Mouse (Mus musculus) forebrain, embryonic 13.5 days (tissue): Measurements from ENCODE around the gene Flrt1. TPM values are rescaled to one million over a fixed set of nuclear protein-coding genes. Genes with fewer than 3 reads are reported as not detected.
A peak's percentile ranks its signal among the peaks of the same experiment; 100 is the strongest.
"Not testable (repeated sequence)": the region's sequence is repeated elsewhere in the genome, so short reads cannot be mapped to it uniquely, and the experiment has no call there.

Source experiments
- ATAC-seq: fragments of 200-750 bp; cut with Nextera tagmentation; 2 replicates; pipeline ENCODE4 v1.8.0; 2017
- H3K27ac ChIP-seq: fragments of 300-500 bp; sonication (generic); 2 replicates; pipeline ENCODE4 v1.5.1; 2015; ENCODE audit warnings: inconsistent platforms, mild to moderate bottlenecking, moderate library complexity
- H3K27me3 ChIP-seq: fragments of 300-500 bp; sonication (generic); 2 replicates; pipeline ENCODE4 v1.6.1; 2015; ENCODE audit warnings: mild to moderate bottlenecking, inconsistent platforms
- H3K36me3 ChIP-seq: fragments of 300-500 bp; sonication (generic); 2 replicates; pipeline ENCODE4 v1.6.1; 2015; ENCODE audit warnings: mild to moderate bottlenecking, inconsistent platforms; ENCODE audit not compliant: poor library complexity, severe bottlenecking
- H3K4me1 ChIP-seq: fragments of 300-500 bp; sonication (generic); 2 replicates; pipeline ENCODE4 v1.6.1; 2015; ENCODE audit warnings: inconsistent platforms
- H3K4me2 ChIP-seq: fragments of 300-500 bp; sonication (generic); 2 replicates; pipeline ENCODE4 v1.6.1; 2015; ENCODE audit warnings: inconsistent platforms, mild to moderate bottlenecking, moderate library complexity
- H3K4me3 ChIP-seq: fragments of 300-500 bp; sonication (generic); 2 replicates; pipeline ENCODE4 v1.5.1; 2015; ENCODE audit warnings: mild to moderate bottlenecking, inconsistent platforms
- H3K9ac ChIP-seq: fragments of 300-500 bp; sonication (generic); 2 replicates; pipeline ENCODE4 v1.6.1; 2015; ENCODE audit warnings: mild to moderate bottlenecking, inconsistent platforms
- H3K9me3 ChIP-seq: fragments of 300-500 bp; sonication (generic); replicated peaks from 2 replicates; pipeline ENCODE4 v1.6.1; 2016; ENCODE audit warnings: inconsistent platforms
- WGBS: fragments of 180-500 bp; shearing (Covaris S2); methylation state at CpG from one replicate; pipeline ENCODE4 v1.1.7; 2015; 5-methylcytosine and 5-hydroxymethylcytosine counted together
- polyA plus RNA-seq: library from polyadenylated mRNA; unstranded; fragments of >200 nt; fragmentation: Nextera tagmentation; extraction: Ambion mirVana; gene quantifications from 2 replicates; pipeline ENCODE4 v1.2.1, GENCODE M21; 2015

Flrt1 gene
- polyA plus RNA-seq, 1 experiment from 2014 or later: 11.3 TPM

DNA sequence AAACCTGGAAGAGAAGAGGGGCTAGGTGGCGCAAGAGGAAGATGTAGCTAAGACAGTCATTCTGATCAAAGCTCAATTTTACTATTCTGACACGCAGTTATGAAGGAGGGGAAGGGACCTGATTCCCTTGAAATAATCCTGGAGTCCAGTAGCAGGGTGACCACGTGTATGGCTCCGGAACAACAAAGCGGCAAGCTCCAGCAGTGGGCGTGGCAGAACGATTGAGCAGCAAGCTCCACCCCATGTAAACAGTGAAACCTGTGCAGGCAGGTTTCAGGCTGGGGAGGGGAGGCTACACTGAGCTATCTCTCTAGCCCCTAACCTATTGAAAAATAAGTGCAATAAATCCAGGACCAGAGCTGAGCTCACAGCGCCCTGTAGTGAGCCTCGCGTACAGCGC lies 30.2 kb downstream of the Flrt1 start:
- not testable (repeated sequence) for H3K27me3 ChIP-seq, H3K9me3 ChIP-seq, ATAC-seq, H3K27ac ChIP-seq, H3K36me3 ChIP-seq, H3K4me3 ChIP-seq, H3K4me2 ChIP-seq, H3K9ac ChIP-seq
- 86% methylated on average over 11 of the region's 11 CpGs for WGBS
- peaks cover 61% of the 10 kb centered on the region for H3K4me1 ChIP-seq

- H3K9ac ChIP-seq: no peak overlapping the region
- peaks cover 61% of the 10 kb centered on the region for H3K4me1 ChIP-seq
- H3K27ac ChIP-seq: peak overlapping the region; percentile 38; the same call in 1 of the 2 replicates
- 27% methylated on average over 12 of the region's 12 CpGs for WGBS
- no peak overlapping the region for H3K4me3 ChIP-seq
- H3K9me3 ChIP-seq: no peaks in the 10 kb centered on the region
- no peak for ATAC-seq
- H3K36me3 ChIP-seq: no peaks in the 10 kb centered on the region
- peaks cover 9% of the 10 kb centered on the region for H3K27me3 ChIP-seq
- H3K4me2 ChIP-seq: no peak overlapping the region
These were observed 31.3 kb downstream of the Flrt1 start for GRCm38 (mm10) chr19:7073997-7074781.

DNA sequence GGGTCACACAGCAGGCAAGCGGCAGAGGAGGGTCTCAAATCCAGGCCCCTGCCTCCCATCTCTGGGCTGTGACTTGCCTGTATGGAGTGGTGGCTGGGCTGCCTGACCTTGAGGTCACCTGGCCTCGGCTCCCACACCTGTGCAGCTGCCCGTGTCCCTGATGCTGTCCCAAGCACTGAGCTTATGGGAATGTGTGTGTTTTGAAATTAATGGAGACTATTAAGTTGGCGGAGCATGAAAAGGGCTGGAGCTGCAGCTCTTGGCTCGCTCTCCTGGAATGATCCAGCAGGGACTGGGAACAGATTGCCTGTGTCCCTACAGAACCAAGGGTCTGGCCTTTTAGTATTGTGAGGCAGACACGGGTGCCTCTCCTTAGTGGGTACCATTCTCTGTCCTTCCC lies 33.3 kb downstream of the Flrt1 start:
- peaks cover 74% of the 10 kb centered on the region for H3K4me1 ChIP-seq

GRCm38 (mm10) chr19:7070775-7071174 lies 34.8 kb downstream of the Flrt1 start:
- WGBS: 12% methylated on average over 4 of the region's 4 CpGs
- Histone ChIP-seq H3K4me1 (peaks cover 88% of the 10 kb centered on the region), H3K36me3 (no peaks in the 10 kb centered on the region), H3K27ac (no peak overlapping the region), H3K9me3 (no peaks in the 10 kb centered on the region), H3K4me3 (no peak overlapping the region), H3K9ac (peak overlapping the region; percentile 5; the same call in 1 of the 2 replicates), H3K4me2 (peak overlapping the region; percentile 42; the same call in 1 of the 2 replicates), H3K27me3 (peaks cover 8% of the 10 kb centered on the region)
- no peak for ATAC-seq

More for the DNA sequence above, 33.3 kb downstream of the Flrt1 start:
- 56% methylated on average over 6 of the region's 6 CpGs for WGBS
- no peak overlapping the region for H3K4me2 ChIP-seq
- H3K36me3 ChIP-seq: no peaks in the 10 kb centered on the region
- H3K9ac ChIP-seq: no peak overlapping the region
- H3K27me3 ChIP-seq: peaks cover 8% of the 10 kb centered on the region
- H3K4me3 ChIP-seq: no peak overlapping the region
- no peaks in the 10 kb centered on the region for H3K9me3 ChIP-seq
- no peak overlapping the region for H3K27ac ChIP-seq
- no peak for ATAC-seq

DNA sequence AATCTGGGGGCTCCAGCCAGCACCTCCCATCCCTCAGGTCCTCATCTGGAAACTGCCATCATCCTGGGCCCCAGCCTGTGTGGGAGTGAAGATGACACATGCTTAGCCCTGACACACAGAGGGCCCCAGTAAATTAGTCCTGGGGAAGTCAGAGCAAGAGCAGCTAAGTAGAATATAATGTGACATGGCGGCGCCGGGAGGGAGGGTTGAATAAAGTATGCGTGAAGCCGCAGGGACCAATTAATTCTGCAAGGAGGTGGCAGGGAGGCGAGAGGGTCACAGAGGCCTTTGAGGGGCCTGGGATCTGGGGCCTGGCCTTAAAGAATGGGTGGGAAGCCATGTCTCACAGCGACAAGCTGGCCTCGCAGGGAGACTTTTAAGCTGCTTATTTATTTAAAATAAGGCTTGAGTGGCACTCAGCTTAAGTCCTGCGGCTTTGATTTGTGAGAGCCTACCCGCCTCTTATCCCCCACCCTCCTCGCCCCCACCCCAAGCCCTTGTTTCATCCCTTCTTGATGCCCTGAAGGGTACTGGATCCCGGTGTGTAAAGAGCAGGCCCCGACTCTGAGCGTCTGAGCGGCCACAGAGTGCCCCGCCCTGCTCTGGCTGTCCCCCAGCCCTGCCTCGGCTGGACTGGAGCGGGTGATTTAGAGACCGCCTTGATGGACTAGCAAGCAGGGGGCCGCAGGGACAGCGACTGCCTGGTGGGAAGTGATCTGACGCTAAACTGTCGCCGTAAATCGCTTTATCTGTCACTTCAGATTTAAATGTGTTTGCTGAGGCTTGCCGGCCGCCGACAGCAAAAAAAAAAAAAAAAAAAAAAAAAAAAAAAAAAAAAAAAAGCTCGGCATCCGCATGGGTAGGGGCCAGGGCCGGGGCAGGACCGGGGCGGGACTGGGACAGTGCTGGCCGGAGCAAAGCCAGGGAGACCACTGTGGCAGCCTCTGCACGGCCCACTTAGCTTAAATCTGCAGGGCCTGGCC lies 35.5 kb downstream of the Flrt1 start:
- H3K4me1 ChIP-seq: peaks cover 94% of the 10 kb centered on the region
- no peaks in the 10 kb centered on the region for H3K36me3 ChIP-seq
- H3K9me3 ChIP-seq: no peaks in the 10 kb centered on the region
- H3K4me2 ChIP-seq: peak overlapping the region; percentile 42
- H3K4me3 ChIP-seq: no peak overlapping the region
- peak overlapping the region; percentile 51 for H3K9ac ChIP-seq
- 5% methylated on average over 29 of the region's 35 CpGs for WGBS
- peak; percentile 10; the same call in 1 of the 2 replicates for ATAC-seq
- peaks cover 8% of the 10 kb centered on the region for H3K27me3 ChIP-seq
- peak overlapping the region; percentile 77 for H3K27ac ChIP-seq

- H3K9ac ChIP-seq: peak overlapping the region; percentile 51; the same call in 1 of the 2 replicates
These were observed 36.6 kb downstream of the Flrt1 start for GRCm38 (mm10) chr19:7068661-7069531.

DNA sequence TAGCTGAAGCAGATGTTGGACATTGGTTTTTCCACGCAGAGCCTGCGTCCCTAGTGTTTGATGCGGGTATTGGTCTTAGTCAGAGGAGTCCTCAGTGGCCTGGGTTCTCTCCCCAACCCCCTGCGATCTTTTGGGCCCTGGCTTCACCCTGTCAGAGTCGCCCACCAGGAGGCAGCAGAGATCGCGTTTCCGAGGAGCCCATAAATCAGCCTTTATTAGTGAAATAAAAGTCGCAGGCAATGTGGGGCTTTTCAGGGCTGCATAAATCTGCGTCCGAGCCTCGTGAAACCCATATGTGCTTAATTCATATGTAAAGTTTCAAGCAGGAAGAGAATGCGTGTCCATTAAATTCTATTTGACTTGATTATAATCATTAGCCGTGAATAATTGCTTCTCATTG lies 37.4 kb downstream of the Flrt1 start:
- H3K4me3 ChIP-seq: no peak overlapping the region
- H3K27ac ChIP-seq: peak overlapping the region; percentile 77
- no peaks in the 10 kb centered on the region for H3K36me3 ChIP-seq
- peak overlapping the region; percentile 35 for H3K9ac ChIP-seq
- H3K9me3 ChIP-seq: no peaks in the 10 kb centered on the region
- peak overlapping the region; percentile 35 for H3K4me2 ChIP-seq
- peak; percentile 48 for ATAC-seq
- peaks cover 8% of the 10 kb centered on the region for H3K27me3 ChIP-seq
- 2% methylated on average over 14 of the region's 14 CpGs for WGBS
- H3K4me1 ChIP-seq: peaks cover 78% of the 10 kb centered on the region

More at GRCm38 (mm10) chr19:7068661-7069531, 36.6 kb downstream of the Flrt1 start:
- Histone ChIP-seq H3K27me3 (peaks cover 8% of the 10 kb centered on the region), H3K4me1 (peaks cover 86% of the 10 kb centered on the region), H3K9me3 (no peaks in the 10 kb centered on the region), H3K36me3 (no peaks in the 10 kb centered on the region), H3K27ac (peak overlapping the region; percentile 77), H3K4me3 (no peak overlapping the region), H3K4me2 (peak overlapping the region; percentile 42)
- peak; percentile 1; the same call in 1 of the 2 replicates for ATAC-seq
- WGBS: 31% methylated on average over 11 of the region's 11 CpGs

- WGBS: 61% methylated on average over 20 of the region's 20 CpGs
- peak; percentile 6 for ATAC-seq
- Histone ChIP-seq H3K9me3 (no peaks in the 10 kb centered on the region), H3K4me2 (peak overlapping the region; percentile 24), H3K27ac (peak overlapping the region; percentile 8; the same call in 1 of the 2 replicates), H3K9ac (peak overlapping the region; percentile 35; the same call in 1 of the 2 replicates), H3K36me3 (no peaks in the 10 kb centered on the region), H3K27me3 (peaks cover 8% of the 10 kb centered on the region), H3K4me1 (peaks cover 72% of the 10 kb centered on the region), H3K4me3 (no peak overlapping the region)
These were observed 38.0 kb downstream of the Flrt1 start for GRCm38 (mm10) chr19:7067344-7068050.

- no peaks in the 10 kb centered on the region for H3K36me3 ChIP-seq
- 53% methylated on average over 7 of the region's 8 CpGs for WGBS
- H3K4me1 ChIP-seq: peaks cover 66% of the 10 kb centered on the region
- peak overlapping the region; percentile 13; the same call in 1 of the 2 replicates for H3K9ac ChIP-seq
- H3K27me3 ChIP-seq: peaks cover 5% of the 10 kb centered on the region; the same call in 1 of the 2 replicates
- H3K4me3 ChIP-seq: no peak overlapping the region
- H3K9me3 ChIP-seq: no peaks in the 10 kb centered on the region
- H3K27ac ChIP-seq: peak overlapping the region; percentile 70
- H3K4me2 ChIP-seq: peak overlapping the region; percentile 30
- ATAC-seq: no peak
These were observed 38.6 kb downstream of the Flrt1 start for GRCm38 (mm10) chr19:7066828-7067342.

- peak overlapping the region; percentile 30 for H3K4me2 ChIP-seq
These were observed 39.3 kb downstream of the Flrt1 start for GRCm38 (mm10) chr19:7066034-7066827.

More at GRCm38 (mm10) chr19:7066034-7066827, 39.3 kb downstream of the Flrt1 start:
- no peaks in the 10 kb centered on the region for H3K27me3 ChIP-seq
- WGBS: 31% methylated on average over 15 of the region's 15 CpGs
- H3K4me1 ChIP-seq: peaks cover 59% of the 10 kb centered on the region
- no peaks in the 10 kb centered on the region for H3K9me3 ChIP-seq
- no peak for ATAC-seq
- peak overlapping the region; percentile 70 for H3K27ac ChIP-seq
- H3K4me3 ChIP-seq: no peak overlapping the region
- peak overlapping the region; percentile 13; the same call in 1 of the 2 replicates for H3K9ac ChIP-seq
- H3K36me3 ChIP-seq: no peaks in the 10 kb centered on the region
